Mouse (Mus musculus): ENCODE measurements around the gene Golga4. TPM values are rescaled to one million over a fixed set of nuclear protein-coding genes. Genes with fewer than 3 reads are reported as not detected.

The Golga4 gene
- total and polyA plus RNA-seq, 2 experiments from 2014 or later: 45.3 to 57.6 TPM

DNA sequence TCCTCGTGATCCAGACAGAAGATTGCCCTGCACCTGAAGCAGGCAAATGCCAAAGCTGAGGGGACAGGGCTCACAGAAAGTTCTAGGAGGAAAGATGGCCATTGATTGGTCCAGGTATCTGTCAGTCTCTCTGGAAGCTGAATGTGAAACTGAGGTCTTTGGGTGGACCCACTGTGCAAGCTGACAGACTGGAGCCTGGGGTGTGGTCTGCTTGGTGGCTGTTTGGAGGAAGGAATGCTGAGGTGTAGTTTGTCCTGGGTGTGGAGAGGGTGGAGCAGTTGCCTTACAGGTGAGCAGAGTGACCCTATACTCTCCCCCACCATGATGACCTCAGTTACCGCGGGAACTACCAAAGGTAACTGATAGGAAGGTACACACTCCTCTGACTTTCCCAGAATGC is 9.1 kb upstream of the Golga4 start:
- Histone ChIP-seq H3K27me3 (ENCODE audit: control insufficient read depth, insufficient read depth, low read length) (no peaks in the 10 kb centered on the region), H3K9ac (replicated peaks; ENCODE audit: low read depth, low read length) (no peak overlapping the region), H3K4me1 (ENCODE audit: control insufficient read depth, insufficient read depth) (no peaks in the 10 kb centered on the region), H3K4me2 (ENCODE audit: low read depth, low read length) (no peak overlapping the region), H3K4me3 (ENCODE audit: low read depth, low read length) (no peak overlapping the region), H3K27ac (ENCODE audit: low read depth) (no peak overlapping the region), H3K36me3 (replicated peaks; ENCODE audit: control insufficient read depth, insufficient read depth, low read length) (no peaks in the 10 kb centered on the region), H3K9me3 (replicated peaks; ENCODE audit: control insufficient read depth, low read length) (no peaks in the 10 kb centered on the region; the same call in 1 of the 2 replicates)
- DNase-seq (ENCODE audit: low spot score) (no peak), ATAC-seq (ENCODE audit: insufficient read depth, low read depth) (no peak)
- no peak for TF ChIP-seq EP300 (IDR thresholded peaks at IDR 0.05; ENCODE audit: low read depth)
- TF ChIP-seq CTCF (IDR thresholded peaks at IDR 0.05; ENCODE audit: low read depth): no peak
- WGBS: 75% methylated on average over 3 of the region's 3 CpGs

GRCm38 (mm10) chr9:118498061-118498460 is 8.0 kb upstream of the Golga4 start:
- TF ChIP-seq CTCF (IDR thresholded peaks at IDR 0.05; ENCODE audit: low read depth) (no peak), EP300 (IDR thresholded peaks at IDR 0.05; ENCODE audit: low read depth) (no peak)
- 56% methylated on average over 7 of the region's 7 CpGs for WGBS
- H3K27me3 ChIP-seq (ENCODE audit: control insufficient read depth, insufficient read depth, low read length): no peaks in the 10 kb centered on the region
- H3K36me3 ChIP-seq (replicated peaks; ENCODE audit: control insufficient read depth, insufficient read depth, low read length): no peaks in the 10 kb centered on the region
- H3K9me3 ChIP-seq (replicated peaks; ENCODE audit: control insufficient read depth, low read length): no peaks in the 10 kb centered on the region; the same call in 1 of the 2 replicates
- no peak for ATAC-seq (ENCODE audit: insufficient read depth, low read depth)
- H3K4me2 ChIP-seq (ENCODE audit: low read depth, low read length): no peak overlapping the region
- H3K9ac ChIP-seq (replicated peaks; ENCODE audit: low read depth, low read length): no peak overlapping the region
- DNase-seq (ENCODE audit: low spot score): no peak
- no peak overlapping the region for H3K4me3 ChIP-seq (ENCODE audit: low read depth, low read length)
- no peaks in the 10 kb centered on the region for H3K4me1 ChIP-seq (ENCODE audit: control insufficient read depth, insufficient read depth)
- H3K27ac ChIP-seq (ENCODE audit: low read depth): no peak overlapping the region

DNA sequence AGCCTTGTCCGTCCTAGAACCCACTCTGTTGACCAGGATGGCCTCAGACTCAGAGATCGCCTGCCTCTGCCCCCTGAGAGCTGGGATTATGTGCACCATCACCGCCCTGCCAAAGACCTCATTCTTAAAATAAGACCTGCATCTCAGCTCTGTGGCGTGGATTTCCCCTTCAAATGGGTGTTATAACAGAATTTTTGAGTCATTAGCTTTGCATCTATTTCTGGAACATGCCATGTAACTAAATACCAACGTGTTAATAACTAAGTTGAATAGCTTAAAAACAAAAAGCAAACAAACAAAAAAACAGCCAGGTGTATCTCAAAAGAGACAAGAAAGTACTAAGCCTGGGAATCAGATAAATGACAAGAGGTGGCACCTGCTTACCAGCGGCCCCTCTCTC is 5.1 kb upstream of the Golga4 start:
- Histone ChIP-seq H3K27ac (ENCODE audit: low read depth) (no peak overlapping the region), H3K27me3 (ENCODE audit: control insufficient read depth, insufficient read depth, low read length) (no peaks in the 10 kb centered on the region), H3K4me2 (ENCODE audit: low read depth, low read length) (no peak overlapping the region), H3K9ac (replicated peaks; ENCODE audit: low read depth, low read length) (no peak overlapping the region), H3K4me3 (ENCODE audit: low read depth, low read length) (no peak overlapping the region), H3K4me1 (ENCODE audit: control insufficient read depth, insufficient read depth) (peaks cover 4% of the 10 kb centered on the region; the same call in 1 of the 2 replicates), H3K9me3 (replicated peaks; ENCODE audit: control insufficient read depth, low read length) (no peaks in the 10 kb centered on the region), H3K36me3 (replicated peaks; ENCODE audit: control insufficient read depth, insufficient read depth, low read length) (no peaks in the 10 kb centered on the region)
- ATAC-seq (ENCODE audit: insufficient read depth, low read depth) (no peak), DNase-seq (ENCODE audit: low spot score) (no peak)
- 75% methylated on average over 6 of the region's 6 CpGs for WGBS
- TF ChIP-seq CTCF (IDR thresholded peaks at IDR 0.05; ENCODE audit: low read depth) (no peak), EP300 (IDR thresholded peaks at IDR 0.05; ENCODE audit: low read depth) (no peak)

- DNase-seq (ENCODE audit: low spot score): no peak
- Histone ChIP-seq H3K27me3 (ENCODE audit: control insufficient read depth, insufficient read depth, low read length) (no peaks in the 10 kb centered on the region), H3K27ac (ENCODE audit: low read depth) (no peak overlapping the region), H3K4me3 (ENCODE audit: low read depth, low read length) (no peak overlapping the region), H3K9me3 (replicated peaks; ENCODE audit: control insufficient read depth, low read length) (no peaks in the 10 kb centered on the region), H3K36me3 (replicated peaks; ENCODE audit: control insufficient read depth, insufficient read depth, low read length) (no peaks in the 10 kb centered on the region), H3K9ac (replicated peaks; ENCODE audit: low read depth, low read length) (no peak overlapping the region), H3K4me1 (ENCODE audit: control insufficient read depth, insufficient read depth) (peaks cover 28% of the 10 kb centered on the region), H3K4me2 (ENCODE audit: low read depth, low read length) (no peak overlapping the region)
- 88% methylated on average over 3 of the region's 3 CpGs for WGBS
- TF ChIP-seq CTCF (IDR thresholded peaks at IDR 0.05; ENCODE audit: low read depth) (no peak), EP300 (IDR thresholded peaks at IDR 0.05; ENCODE audit: low read depth) (no peak)
- ATAC-seq (ENCODE audit: insufficient read depth, low read depth): no peak
These were observed 1.4 kb upstream of the Golga4 start for GRCm38 (mm10) chr9:118504656-118505055.

DNA sequence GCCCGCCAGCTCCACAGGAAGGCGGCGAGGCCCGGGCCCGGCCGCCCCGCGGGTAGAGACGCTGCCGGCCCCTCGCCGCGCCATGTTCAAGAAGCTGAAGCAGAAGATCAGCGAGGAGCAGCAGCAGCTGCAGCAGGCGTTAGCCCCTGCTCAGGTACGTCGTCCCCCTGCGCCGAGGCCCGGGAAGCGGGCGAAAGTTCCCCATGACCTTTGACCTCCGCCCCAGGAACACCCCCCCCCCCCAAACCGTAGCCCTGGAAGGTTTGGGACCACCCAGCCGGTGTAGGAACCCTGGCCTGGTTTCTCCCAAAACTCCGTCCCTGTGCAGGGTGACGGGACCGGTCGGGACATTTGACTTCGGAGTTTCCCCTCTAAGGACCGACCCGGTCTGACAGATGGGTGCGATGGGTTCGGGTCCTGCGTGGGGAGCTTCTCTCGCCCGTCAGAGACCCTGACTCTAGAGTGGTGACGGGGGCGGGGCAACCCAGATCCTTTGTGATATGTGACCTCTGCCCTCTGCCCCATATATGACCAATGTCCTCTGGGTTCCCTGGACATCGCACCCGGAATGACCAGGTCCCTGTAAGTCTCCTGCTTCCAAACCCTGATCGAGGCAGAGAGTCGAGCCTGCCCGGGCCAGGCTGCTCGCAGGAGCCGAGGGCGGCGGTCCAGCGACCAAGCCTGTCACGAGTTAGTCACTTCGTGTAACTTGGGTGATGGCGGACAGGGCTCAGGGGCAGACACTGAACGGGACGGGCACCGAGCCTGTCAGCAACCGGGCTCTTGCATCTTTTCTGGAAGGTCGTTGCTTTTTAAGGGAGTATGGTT is 551 bp downstream of the Golga4 start:
- peak overlapping the region; percentile 99 for H3K4me3 ChIP-seq (ENCODE audit: low read depth, low read length)
- WGBS: under 1% methylated on average over 55 of the region's 57 CpGs
- peaks cover 38% of the 10 kb centered on the region for H3K4me1 ChIP-seq (ENCODE audit: control insufficient read depth, insufficient read depth)
- H3K4me2 ChIP-seq (ENCODE audit: low read depth, low read length): peak overlapping the region; percentile 93
- H3K27me3 ChIP-seq (ENCODE audit: control insufficient read depth, insufficient read depth, low read length): no peaks in the 10 kb centered on the region
- ATAC-seq (ENCODE audit: insufficient read depth, low read depth): peak; percentile 53
- peak overlapping the region; percentile 91 for H3K9ac ChIP-seq (replicated peaks; ENCODE audit: low read depth, low read length)
- TF ChIP-seq EP300 (IDR thresholded peaks at IDR 0.05; ENCODE audit: low read depth) (no peak), CTCF (IDR thresholded peaks at IDR 0.05; ENCODE audit: low read depth) (no peak)
- H3K36me3 ChIP-seq (replicated peaks; ENCODE audit: control insufficient read depth, insufficient read depth, low read length): no peaks in the 10 kb centered on the region
- peak; percentile 47 for DNase-seq (ENCODE audit: low spot score)
- H3K9me3 ChIP-seq (replicated peaks; ENCODE audit: control insufficient read depth, low read length): no peaks in the 10 kb centered on the region
- H3K27ac ChIP-seq (ENCODE audit: low read depth): peak overlapping the region; percentile 84

Measured in heart, postnatal 0 days (tissue).